Mouse (Mus musculus): ENCODE data around the gene Arhgef39. TPM values are rescaled to one million over a fixed set of nuclear protein-coding genes. Genes with fewer than 3 reads are reported as not detected.

The Arhgef39 gene
- polyA plus RNA-seq, 1 experiment from 2014 or later = 50.3 TPM

- Histone ChIP-seq H3K9me3 (no peaks in the 10 kb centered on the region), H3K36me3 (replicated peaks) (no peaks in the 10 kb centered on the region), H3K4me1 (0 out of 2 replicates have a peak, but pooled peaks cover 4% of the 10 kb centered on the region), H3K27ac (no peak overlapping the region), H3K9ac (no peak overlapping the region), H3K4me2 (no peak overlapping the region), H3K4me3 (replicated peaks) (no peak overlapping the region), H3K27me3 (no peaks in the 10 kb centered on the region)
- ATAC-seq (ENCODE audit: low FRiP score) = no peak
- WGBS = 86% methylated on average over 1 of the region's 1 CpGs
Measured at GRCm38 (mm10) chr4:43473636-43474035, 25.9 kb downstream of the Arhgef39 start.

GRCm38 (mm10) chr4:43470301-43470700, 29.2 kb downstream of the Arhgef39 start:
- no peak overlapping the region for H3K4me3 ChIP-seq (replicated peaks)
- H3K36me3 ChIP-seq (replicated peaks) = no peaks in the 10 kb centered on the region
- WGBS = 91% methylated on average over 10 of the region's 10 CpGs
- no peaks in the 10 kb centered on the region for H3K27me3 ChIP-seq
- no peak overlapping the region for H3K4me2 ChIP-seq
- no peak overlapping the region for H3K9ac ChIP-seq
- no peaks in the 10 kb centered on the region for H3K4me1 ChIP-seq
- H3K9me3 ChIP-seq = no peaks in the 10 kb centered on the region
- ATAC-seq (ENCODE audit: low FRiP score) = no peak
- no peak overlapping the region for H3K27ac ChIP-seq

DNA sequence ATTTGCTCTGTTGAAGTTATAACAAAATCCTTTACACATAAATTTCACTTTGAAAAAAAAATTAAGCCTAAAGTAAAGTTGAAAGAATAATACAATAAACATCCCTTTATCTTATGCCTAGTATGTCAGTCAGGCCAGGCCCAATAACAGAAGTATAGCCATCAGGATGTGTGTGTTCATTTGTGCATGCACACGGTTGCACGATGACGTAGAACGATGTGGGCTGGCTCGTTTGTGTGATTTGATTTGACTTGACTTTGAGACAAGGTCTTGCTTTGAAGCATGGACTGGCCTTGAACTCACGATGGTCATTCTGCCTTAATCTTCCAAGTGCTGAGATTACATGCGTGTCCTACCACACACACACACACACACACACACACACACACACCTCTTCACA, 32.6 kb downstream of the Arhgef39 start:
- ATAC-seq (ENCODE audit: low FRiP score) = no peak
- 90% methylated on average over 7 of the region's 7 CpGs for WGBS

DNA sequence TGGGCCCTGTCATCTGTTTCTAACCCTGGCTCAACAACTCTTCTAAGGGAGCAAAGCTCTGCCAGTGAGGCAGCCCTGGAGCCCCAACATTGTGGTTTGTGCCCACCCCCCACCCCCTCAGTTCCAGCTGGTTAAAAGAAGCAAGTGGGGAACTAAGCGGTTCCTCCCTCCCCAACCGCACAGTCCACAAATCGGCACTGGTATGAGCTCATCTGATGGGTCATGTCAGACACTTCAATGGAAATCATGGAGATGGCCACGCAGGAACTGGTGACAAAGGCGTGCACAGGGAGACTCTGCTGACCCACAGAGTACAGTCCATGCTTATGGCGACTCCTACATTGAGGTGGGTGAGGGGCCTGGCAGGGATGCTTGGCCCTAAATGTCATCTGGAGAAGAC, 33.6 kb downstream of the Arhgef39 start:
- H3K27me3 ChIP-seq = no peaks in the 10 kb centered on the region
- WGBS = 86% methylated on average over 6 of the region's 6 CpGs
- H3K4me1 ChIP-seq = no peaks in the 10 kb centered on the region
- H3K27ac ChIP-seq = no peak overlapping the region
- no peak overlapping the region for H3K9ac ChIP-seq
- ATAC-seq (ENCODE audit: low FRiP score) = no peak
- no peaks in the 10 kb centered on the region for H3K9me3 ChIP-seq
- H3K36me3 ChIP-seq (replicated peaks) = no peaks in the 10 kb centered on the region
- H3K4me3 ChIP-seq (replicated peaks) = no peak overlapping the region
- H3K4me2 ChIP-seq = no peak overlapping the region

More for the DNA sequence above, 32.6 kb downstream of the Arhgef39 start:
- Histone ChIP-seq H3K4me3 (replicated peaks) (no peak overlapping the region), H3K27ac (no peak overlapping the region), H3K27me3 (no peaks in the 10 kb centered on the region), H3K9ac (no peak overlapping the region), H3K4me2 (no peak overlapping the region), H3K9me3 (no peaks in the 10 kb centered on the region), H3K4me1 (no peaks in the 10 kb centered on the region), H3K36me3 (replicated peaks) (no peaks in the 10 kb centered on the region)

DNA sequence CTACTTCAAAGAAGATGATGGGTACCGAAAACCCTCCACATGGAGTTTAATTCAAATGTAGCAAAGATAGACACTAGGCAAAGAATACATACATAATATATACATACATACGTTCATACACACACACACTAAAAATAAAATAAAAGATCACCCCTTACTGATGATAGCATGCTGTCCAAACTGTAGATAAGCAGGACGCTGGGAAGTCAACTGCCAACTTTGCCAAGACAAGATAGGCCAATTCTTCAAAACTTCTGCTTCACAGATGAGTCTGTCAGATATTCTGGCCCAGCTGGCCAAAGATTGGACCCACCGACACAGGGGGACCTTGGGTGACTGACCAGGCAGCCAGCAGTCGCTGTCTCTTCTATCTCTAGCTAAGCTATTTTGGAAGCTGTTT, 36.4 kb downstream of the Arhgef39 start:
- Histone ChIP-seq H3K4me2 (no peak overlapping the region), H3K4me1 (no peaks in the 10 kb centered on the region), H3K4me3 (replicated peaks) (no peak overlapping the region), H3K36me3 (replicated peaks) (no peaks in the 10 kb centered on the region), H3K27ac (no peak overlapping the region), H3K9me3 (no peaks in the 10 kb centered on the region), H3K27me3 (no peaks in the 10 kb centered on the region), H3K9ac (no peak overlapping the region)
- ATAC-seq (ENCODE audit: low FRiP score) = no peak
- WGBS = 96% methylated on average over 5 of the region's 5 CpGs

DNA sequence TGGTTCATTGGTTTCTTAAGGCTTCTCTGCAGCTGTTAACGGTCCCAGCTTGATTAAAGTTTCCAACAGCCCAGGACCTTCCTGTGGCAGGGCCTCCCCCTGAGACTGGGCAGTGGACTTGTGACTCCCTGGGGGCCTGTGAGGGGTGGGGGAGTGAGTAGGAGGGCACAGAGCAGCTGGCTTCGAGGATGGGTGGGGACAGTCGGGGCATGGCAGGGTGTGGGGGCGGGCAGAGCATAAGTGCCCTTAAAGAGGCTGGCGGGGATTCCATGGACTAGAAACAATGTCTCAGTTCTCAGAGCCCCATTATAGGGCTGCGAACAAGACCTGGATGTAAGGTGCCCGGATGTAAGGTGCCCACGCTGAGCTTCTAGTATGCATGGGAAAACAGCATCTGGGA, 42.4 kb downstream of the Arhgef39 start:
- H3K27ac ChIP-seq = no peak overlapping the region
- 28% methylated on average over 8 of the region's 8 CpGs for WGBS
- no peak for ATAC-seq (ENCODE audit: low FRiP score)

DNA sequence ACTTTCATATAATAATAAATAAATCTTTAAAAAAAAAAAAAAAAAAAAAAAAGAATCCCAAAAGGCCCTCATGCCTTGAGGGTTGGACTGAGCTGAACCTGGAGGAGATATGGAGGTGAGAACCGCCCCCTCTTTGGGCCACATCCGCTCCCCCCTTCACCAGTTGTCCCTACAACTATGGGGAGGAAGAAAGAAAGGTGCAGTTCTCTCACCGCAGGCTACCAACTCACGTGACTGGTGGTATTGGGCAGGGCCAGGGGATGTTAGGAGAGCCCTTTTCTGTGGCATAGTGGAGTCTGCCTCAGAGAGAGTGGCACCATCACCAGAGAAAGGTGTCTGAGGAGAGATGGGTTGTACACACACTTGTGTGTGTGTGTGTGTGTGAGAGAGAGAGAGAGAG, 43.0 kb downstream of the Arhgef39 start:
- Histone ChIP-seq H3K27ac (no peak overlapping the region), H3K36me3 (replicated peaks) (no peaks in the 10 kb centered on the region), H3K9me3 (no peaks in the 10 kb centered on the region), H3K4me3 (replicated peaks) (no peak overlapping the region), H3K4me1 (peaks cover 17% of the 10 kb centered on the region), H3K9ac (no peak overlapping the region), H3K27me3 (peaks cover 36% of the 10 kb centered on the region), H3K4me2 (no peak overlapping the region)
- no peak for ATAC-seq (ENCODE audit: low FRiP score)
- WGBS = 37% methylated on average over 4 of the region's 4 CpGs

More for the DNA sequence above, 42.4 kb downstream of the Arhgef39 start:
- no peak overlapping the region for H3K9ac ChIP-seq
- peaks cover 31% of the 10 kb centered on the region for H3K27me3 ChIP-seq
- H3K4me3 ChIP-seq (replicated peaks) = no peak overlapping the region
- H3K4me1 ChIP-seq = peaks cover 17% of the 10 kb centered on the region
- H3K9me3 ChIP-seq = no peaks in the 10 kb centered on the region
- no peaks in the 10 kb centered on the region for H3K36me3 ChIP-seq (replicated peaks)
- no peak overlapping the region for H3K4me2 ChIP-seq

DNA sequence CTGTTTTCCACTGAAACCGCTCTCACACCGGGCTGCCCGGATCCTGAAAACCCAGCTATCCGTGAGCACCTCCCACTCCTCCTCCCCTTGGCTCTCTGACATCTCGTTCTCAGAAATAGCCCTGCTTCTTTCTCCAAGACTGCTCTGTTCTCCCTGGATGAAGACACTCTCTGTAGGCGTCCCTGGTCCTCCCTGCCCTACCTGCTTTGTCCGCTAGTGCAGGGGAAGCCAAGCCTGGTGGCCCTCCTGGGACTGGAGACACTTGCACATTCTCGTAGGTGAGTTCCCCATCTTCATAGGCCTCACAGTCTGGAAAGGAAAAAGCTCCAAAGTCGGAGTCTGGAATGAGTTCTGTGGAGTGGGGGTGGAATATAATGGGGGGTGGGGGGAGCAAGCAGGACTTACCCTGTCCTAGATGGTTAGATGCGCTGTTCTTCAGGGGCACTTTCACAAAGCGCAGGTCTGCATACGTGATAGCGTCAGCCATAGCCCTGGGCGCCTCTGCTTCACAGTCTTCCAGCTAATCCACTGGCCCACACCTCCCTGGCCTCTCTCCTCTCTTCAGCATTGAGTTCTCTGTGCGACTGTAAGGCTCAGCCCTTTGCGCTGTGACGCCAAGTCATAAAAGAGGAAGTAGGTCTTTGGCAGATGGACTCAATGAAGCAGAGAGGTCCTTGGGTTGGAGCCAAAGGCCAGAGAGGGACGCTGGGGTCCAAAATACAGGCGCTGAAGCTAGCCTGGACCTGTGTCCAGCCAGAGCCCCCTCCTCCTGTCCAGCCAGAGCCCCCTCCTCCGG, 45.3 kb downstream of the Arhgef39 start, which contains the start of gene Cd72:
Gene Cd72 (minus strand): TSS at position 588 of the 796 bp plus-strand sequence.
- Histone ChIP-seq H3K4me3 (replicated peaks) (peak within 1 kb of the TSS; percentile 24), H3K36me3 (replicated peaks) (no peaks in the 10 kb centered on the region), H3K27me3 (peaks cover 36% of the 10 kb centered on the region), H3K9ac (0 out of 2 replicates have a peak within 1 kb of the TSS, but pooled peaks have one; percentile 17), H3K27ac (no peak within 1 kb of the TSS), H3K9me3 (no peaks in the 10 kb centered on the region), H3K4me1 (peaks cover 17% of the 10 kb centered on the region), H3K4me2 (peak within 1 kb of the TSS; percentile 51)
- WGBS = 37% methylated on average over 20 of the region's 20 CpGs
- ATAC-seq (ENCODE audit: low FRiP score) = no peak

GRCm38 (mm10) chr4:43453413-43453812, 46.1 kb downstream of the Arhgef39 start:
- Histone ChIP-seq H3K4me2 (peak overlapping the region; percentile 51), H3K4me3 (replicated peaks) (peak overlapping the region; percentile 24), H3K9me3 (no peaks in the 10 kb centered on the region), H3K27ac (no peak overlapping the region), H3K4me1 (peaks cover 17% of the 10 kb centered on the region), H3K36me3 (replicated peaks) (peaks cover under 1% of the 10 kb centered on the region; the same call in 1 of the 2 replicates), H3K9ac (0 out of 2 replicates have a peak overlapping the region, but pooled peaks have one; percentile 17), H3K27me3 (peaks cover 36% of the 10 kb centered on the region)
- WGBS = 1% methylated on average over 18 of the region's 18 CpGs
- no peak for ATAC-seq (ENCODE audit: low FRiP score)

- Histone ChIP-seq H3K9ac (no peak overlapping the region), H3K36me3 (replicated peaks) (peaks cover 11% of the 10 kb centered on the region), H3K4me3 (replicated peaks) (no peak overlapping the region), H3K4me2 (no peak overlapping the region), H3K27me3 (peaks cover 37% of the 10 kb centered on the region), H3K27ac (no peak overlapping the region), H3K9me3 (no peaks in the 10 kb centered on the region), H3K4me1 (peaks cover 17% of the 10 kb centered on the region)
- WGBS = 65% methylated on average over 11 of the region's 11 CpGs
- ATAC-seq (ENCODE audit: low FRiP score) = no peak
Measured at GRCm38 (mm10) chr4:43452315-43452714, 47.2 kb downstream of the Arhgef39 start.

DNA sequence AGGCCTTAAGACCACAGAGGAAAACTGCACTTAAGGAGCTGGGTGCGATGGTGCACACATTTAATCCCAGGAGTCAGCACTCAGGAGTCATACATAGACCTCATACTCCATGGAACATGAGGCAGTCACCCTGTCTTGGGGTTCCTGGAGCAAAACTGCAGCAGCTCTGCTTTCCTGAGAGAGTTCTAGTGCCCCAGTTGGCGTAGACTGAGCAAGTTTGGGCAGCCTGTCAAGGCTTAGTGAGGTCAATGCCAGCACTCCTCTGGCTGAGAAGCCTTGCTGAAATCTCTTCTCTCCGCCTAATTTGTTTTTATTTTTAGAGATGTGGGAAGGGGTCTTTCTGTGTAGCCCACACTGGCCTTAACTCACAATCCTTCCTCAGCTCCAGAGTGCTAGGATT, 50.9 kb downstream of the Arhgef39 start:
- H3K9ac ChIP-seq = no peak overlapping the region
- peaks cover 40% of the 10 kb centered on the region for H3K36me3 ChIP-seq (replicated peaks)
- H3K4me1 ChIP-seq = peaks cover 22% of the 10 kb centered on the region
- no peak for ATAC-seq (ENCODE audit: low FRiP score)
- H3K27ac ChIP-seq = no peak overlapping the region
- no peak overlapping the region for H3K4me3 ChIP-seq (replicated peaks)
- H3K27me3 ChIP-seq = peaks cover 23% of the 10 kb centered on the region
- no peaks in the 10 kb centered on the region for H3K9me3 ChIP-seq
- H3K4me2 ChIP-seq = no peak overlapping the region
- WGBS = 85% methylated on average over 3 of the region's 3 CpGs

GRCm38 (mm10) chr4:43447251-43447650, 52.2 kb downstream of the Arhgef39 start:
- ATAC-seq (ENCODE audit: low FRiP score) = no peak

More at GRCm38 (mm10) chr4:43447251-43447650, 52.2 kb downstream of the Arhgef39 start:
- H3K27ac ChIP-seq = no peak overlapping the region
- peaks cover 40% of the 10 kb centered on the region for H3K36me3 ChIP-seq (replicated peaks)
- no peak overlapping the region for H3K4me2 ChIP-seq
- WGBS = 93% methylated on average over 13 of the region's 13 CpGs
- peaks cover 15% of the 10 kb centered on the region for H3K4me1 ChIP-seq
- H3K9ac ChIP-seq = no peak overlapping the region
- no peaks in the 10 kb centered on the region for H3K9me3 ChIP-seq
- no peak overlapping the region for H3K4me3 ChIP-seq (replicated peaks)
- H3K27me3 ChIP-seq = peaks cover 10% of the 10 kb centered on the region
